Mouse (Mus musculus): Measurements from ENCODE around the gene Sycp3.

- TF ChIP-seq CTCF (IDR thresholded peaks at IDR 0.05; ENCODE audit: low read depth) (no peak), EP300 (IDR thresholded peaks at IDR 0.05; ENCODE audit: low read depth) (no peak)
Observed at GRCm38 (mm10) chr10:88503421-88504314, 44.3 kb downstream of the Sycp3 start, which contains the start of gene Chpt1.
